Mouse (Mus musculus): ENCODE data around the gene Bckdhb. TPM values are rescaled to one million over a fixed set of nuclear protein-coding genes. Genes with fewer than 3 reads are reported as not detected.

Gene Bckdhb
- polyA plus RNA-seq, 1 experiment from 2014 or later: 54.1 TPM

Other genes with a start within 250 kb of the Bckdhb start
- 35.2 and 44.9 TPM in 2 replicates for gene Elovl4, start 118.9 kb upstream of the Bckdhb start, polyA plus RNA-seq (2014; fragmentation: Nextera tagmentation; extraction: Ambion mirVana)
- 32.4 and 34.1 TPM in 2 replicates for gene Ttk, start 90.5 kb upstream of the Bckdhb start, polyA plus RNA-seq (2014; fragmentation: Nextera tagmentation; extraction: Ambion mirVana)